Mouse (Mus musculus): ENCODE results near the gene Mgat5. TPM values are rescaled to one million over a fixed set of nuclear protein-coding genes. Genes with fewer than 3 reads are reported as not detected.

The Mgat5 gene
- total RNA-seq, 2 experiments from 2014 or later = 16.0 to 18.9 TPM

DNA sequence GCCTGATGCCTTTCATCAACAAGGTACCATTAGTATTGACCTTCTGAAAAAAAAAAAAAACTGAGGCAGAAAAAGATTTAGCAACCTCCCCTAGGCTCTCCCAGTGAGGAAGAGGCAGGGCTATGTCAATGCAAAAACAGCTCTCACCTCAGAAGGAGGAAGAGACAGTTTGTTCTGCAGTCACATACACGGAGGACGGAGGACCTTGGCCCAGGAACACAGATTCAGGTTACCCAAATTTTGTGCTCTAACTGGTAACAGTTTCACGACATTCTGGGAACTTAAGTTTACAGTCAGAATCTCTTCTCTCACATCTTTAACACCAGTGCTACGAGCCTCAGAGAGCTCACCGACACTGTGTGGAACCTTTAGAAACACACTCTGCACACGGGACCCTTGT lies 307.9 kb downstream of the Mgat5 start:
- ATAC-seq (replicated peaks; ENCODE audit: low FRiP score, low TSS enrichment, poor library complexity, severe bottlenecking) = no peak

DNA sequence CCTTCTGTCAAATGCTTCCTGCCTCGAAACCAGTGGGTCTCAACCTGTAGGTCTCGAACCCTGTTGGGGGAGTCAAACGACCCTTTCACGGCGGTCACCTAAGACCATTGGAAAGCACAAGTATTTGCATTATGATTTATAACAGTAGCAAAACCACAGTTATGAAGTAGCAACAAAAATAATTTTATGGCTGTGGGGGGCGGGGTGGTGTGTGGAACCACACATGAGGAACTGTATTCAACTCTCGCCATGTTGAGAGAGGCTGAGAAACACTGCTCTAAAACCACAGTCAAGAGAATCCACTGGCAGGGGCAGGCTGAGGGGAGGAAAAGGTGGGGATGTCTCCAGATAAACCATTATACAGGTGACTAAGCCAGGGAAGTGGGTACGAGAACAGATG lies 308.3 kb downstream of the Mgat5 start:
- no peak for ATAC-seq (replicated peaks; ENCODE audit: low FRiP score, low TSS enrichment, poor library complexity, severe bottlenecking)

DNA sequence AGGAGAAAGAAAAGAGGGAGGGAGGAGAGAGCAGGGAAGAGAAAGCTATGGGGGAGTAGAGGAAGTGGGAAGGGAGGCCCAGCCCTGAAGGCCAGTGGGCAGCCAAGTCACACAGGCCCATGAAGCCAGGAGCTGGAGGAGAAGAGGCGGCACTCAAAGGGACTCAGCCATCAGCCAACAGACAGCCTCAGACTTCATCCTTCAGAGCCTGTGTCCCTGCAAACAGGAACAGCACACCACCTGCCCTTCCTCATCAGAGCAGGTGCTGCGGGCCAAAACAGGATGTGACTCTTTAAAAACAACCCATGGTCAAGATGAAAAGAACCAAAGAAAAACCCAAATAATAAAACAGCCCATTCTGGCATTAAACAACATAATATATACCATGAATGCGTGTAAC lies 308.8 kb downstream of the Mgat5 start:
- ATAC-seq (replicated peaks; ENCODE audit: low FRiP score, low TSS enrichment, poor library complexity, severe bottlenecking) = no peak

DNA sequence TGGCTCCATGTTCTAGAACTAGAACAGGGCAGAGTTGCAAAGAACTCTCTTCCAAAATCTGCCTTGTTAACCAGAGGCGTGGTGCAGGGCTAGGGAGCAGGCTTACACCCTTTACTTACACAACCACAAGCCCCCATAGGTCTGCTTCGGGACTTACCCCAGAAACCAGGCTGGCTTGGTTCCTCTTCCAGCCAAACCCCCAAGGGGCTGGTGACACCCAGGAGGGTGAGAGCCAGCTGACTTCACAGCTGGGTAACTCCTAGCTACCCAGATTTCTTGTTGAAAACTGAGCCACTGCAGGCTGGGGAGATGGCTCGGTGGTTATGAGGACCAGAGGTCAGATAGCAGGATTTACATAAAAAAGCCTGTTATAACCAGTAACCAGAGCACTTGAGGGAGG lies 309.7 kb downstream of the Mgat5 start:
- no peak for ATAC-seq (replicated peaks; ENCODE audit: low FRiP score, low TSS enrichment, poor library complexity, severe bottlenecking)

DNA sequence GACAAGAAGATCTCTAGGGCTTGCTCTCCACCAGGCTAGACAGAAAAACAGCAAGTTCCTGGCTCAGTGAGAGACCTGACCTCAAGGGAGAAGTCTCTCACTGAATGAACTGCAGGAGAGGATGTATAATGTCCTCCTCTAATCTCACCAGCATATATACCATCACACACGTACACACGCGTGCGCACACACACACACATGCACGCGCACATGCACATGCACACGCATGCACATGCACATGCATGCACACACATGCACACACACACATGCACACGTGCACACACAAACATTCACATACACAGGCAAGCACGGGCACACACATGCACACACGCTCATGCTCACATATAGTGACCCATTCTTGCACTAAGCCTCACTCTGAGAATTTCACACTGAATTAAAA lies 310.1 kb downstream of the Mgat5 start:
- no peak for ATAC-seq (replicated peaks; ENCODE audit: low FRiP score, low TSS enrichment, poor library complexity, severe bottlenecking)

DNA sequence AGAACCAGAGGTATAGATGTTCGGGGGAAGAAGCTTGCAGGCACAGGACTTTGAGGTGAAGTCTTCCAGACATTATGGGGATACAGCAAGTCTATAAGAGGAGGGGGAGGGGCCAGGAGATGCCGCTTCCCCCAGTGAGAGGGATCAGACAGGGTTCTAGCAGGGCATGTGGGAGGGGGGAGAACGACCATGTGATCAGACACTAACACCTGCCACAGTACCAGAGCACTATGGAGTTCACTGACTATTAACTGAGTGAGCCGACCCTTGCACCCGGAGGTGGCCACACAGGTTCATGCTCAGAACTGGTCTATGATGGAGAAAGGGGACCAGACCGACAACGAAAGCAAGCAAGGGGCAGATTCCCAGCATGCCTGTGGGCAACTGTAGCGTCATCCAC lies 318.5 kb downstream of the Mgat5 start:
- no peak for ATAC-seq (replicated peaks; ENCODE audit: low FRiP score, low TSS enrichment, poor library complexity, severe bottlenecking)

DNA sequence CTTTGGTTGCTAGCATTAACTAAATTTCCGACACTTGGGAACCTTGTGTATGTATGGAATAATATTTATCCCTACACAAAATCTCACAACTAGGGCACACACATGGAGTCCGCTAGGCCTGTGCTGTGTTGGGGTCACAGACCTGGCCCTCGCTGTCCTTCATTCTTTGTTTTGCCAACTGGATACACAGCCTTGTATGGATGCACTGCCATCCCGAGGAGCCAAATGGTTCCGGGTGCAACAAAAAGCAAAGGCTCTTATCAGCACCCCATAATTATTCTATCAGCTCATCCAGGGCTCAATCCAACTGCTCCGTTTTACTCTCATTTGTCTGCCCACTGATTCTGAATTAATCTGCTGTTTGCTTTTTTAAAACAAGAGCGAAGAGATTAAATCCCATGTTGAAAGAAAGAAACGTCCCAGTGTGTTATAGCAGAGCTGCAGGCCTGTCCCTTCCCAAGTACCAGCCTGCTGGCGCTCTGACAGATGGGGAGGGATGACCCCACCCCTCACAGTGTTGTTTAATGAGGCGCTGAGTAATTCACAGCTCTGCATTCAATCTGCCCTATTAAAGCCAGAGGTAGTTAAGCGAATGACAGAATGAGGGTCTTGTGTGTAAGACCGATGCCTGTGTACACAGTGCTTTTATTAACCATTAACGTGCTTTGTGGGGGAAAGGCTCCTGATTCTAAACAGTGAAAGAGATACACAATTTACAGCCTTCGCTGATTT lies 326.2 kb downstream of the Mgat5 start:
- no peak for ATAC-seq (replicated peaks; ENCODE audit: low FRiP score, low TSS enrichment, poor library complexity, severe bottlenecking)

DNA sequence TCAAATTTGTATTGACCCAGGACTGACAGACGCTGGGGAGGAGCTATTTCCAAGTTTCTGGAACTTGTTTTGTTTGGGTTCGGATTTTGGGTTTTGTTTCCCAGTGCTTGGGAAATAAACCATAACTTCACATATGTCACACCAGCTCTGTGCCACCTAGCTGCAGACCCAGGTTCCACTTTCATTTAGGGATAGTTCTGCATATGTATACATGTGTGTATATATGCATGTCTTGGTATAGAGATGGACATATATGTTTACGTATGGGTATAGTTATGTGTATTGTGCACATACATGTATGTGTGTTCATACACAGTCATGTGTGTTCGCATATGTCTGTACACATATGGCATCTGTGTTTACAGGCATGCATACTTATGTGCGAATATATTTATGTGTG lies 326.9 kb downstream of the Mgat5 start:
- ATAC-seq (replicated peaks; ENCODE audit: low FRiP score, low TSS enrichment, poor library complexity, severe bottlenecking) = no peak

DNA sequence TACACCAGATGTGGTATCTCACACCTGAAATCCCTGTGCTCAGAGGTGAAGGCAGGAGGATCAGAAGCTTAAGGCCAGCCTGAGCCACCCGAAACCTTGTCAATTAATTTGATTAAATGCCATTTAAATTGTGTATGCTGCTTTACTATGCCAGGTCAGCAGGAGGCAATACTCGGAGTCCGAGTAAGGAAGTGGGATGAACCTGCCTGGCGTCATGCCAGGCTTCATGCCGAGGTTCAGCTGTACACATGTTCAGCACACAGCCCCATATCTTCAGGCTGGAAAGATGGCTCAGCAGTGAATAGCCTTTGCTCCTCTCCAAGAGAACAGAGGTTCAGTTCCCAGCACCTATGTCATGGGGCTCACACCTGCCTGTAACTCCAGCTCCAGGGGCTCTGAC lies 331.6 kb downstream of the Mgat5 start:
- ATAC-seq (replicated peaks; ENCODE audit: low FRiP score, low TSS enrichment, poor library complexity, severe bottlenecking) = no peak

DNA sequence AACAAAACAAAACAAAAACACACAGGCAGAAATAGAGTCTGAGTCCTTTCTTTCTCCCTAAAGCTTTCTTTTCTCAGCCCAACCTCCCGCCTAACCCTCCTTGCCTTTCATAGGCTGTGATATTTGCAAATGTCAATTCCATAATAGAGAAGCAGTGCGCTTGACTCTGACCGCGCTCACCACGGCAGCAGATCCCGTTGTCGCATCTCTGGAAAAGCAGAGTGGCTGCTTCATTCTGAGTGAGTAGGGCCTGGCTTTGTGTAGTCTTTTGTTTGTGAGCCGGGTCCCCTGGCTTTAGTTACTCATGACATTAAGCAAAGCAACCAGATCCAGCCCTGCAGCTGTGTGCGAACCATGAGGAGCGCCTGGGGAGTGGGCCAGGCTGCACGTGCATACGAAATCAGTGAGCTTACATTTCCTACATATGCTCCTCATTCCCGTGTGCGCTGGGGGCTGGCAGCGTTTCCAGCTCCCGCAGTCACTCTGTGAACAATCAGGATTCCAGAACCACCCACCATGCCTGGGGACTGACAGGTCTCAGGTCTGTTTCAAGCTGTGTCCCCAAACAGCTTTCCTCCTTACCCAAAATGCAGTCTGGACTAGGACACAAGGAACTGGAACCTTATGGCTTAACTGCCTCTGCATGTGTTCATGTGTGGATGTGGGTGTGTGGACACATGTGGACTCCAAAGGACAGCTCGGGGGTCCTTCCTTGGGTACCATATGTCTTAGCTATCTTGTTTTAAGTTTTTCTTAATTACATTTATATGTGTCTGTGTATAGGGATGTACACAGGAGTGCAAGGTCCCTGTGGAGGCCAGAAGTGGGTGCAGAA lies 332.6 kb downstream of the Mgat5 start:
- ATAC-seq (replicated peaks; ENCODE audit: low FRiP score, low TSS enrichment, poor library complexity, severe bottlenecking) = no peak

Data from megakaryocyte-erythroid progenitor cell, adult 5-6 weeks (primary cell).